Mouse (Mus musculus): ENCODE data around the gene Otop3.

The Otop3 gene

DNA sequence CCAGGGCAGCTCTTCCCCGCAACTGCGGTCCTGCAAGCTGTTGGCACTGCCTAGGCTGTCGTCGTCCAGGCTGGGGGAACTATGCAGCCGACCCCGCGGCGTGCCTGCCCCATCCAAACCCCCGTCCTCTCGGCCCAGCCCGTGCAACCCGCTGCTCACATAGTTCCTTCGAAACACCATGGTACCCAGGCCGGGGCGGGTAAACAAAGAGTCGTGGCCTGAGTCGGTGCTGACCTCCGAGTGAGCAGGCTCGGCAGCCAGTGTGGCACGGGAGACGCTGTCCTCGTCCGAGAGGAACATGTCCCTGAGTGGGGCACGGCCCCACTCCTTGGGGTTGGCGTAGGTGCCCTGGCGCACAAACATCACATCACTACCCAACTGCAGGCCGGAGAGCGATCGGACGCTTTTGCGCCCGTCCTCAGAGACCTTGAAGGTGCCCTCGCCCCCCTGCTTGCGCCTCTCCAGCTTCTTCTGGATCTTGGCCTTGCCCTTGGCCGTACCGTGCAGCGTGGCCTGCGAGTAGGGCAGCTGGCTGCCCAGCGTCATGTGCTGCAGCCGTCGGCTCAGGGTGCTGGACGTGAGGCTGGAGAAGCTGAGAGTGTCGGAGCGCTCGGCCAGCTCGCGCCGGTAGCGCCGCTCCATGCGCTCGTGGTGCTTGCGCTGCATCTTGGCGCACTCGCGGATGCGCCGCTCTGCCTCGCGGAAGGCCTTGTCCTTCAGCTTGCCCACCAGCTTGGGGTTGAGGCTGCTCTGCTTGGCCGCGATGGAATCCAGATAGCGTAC, 16.1 kb upstream of the Otop3 start:
- DNase-seq (ENCODE audit: low spot score in 2 of 2) = no peak

DNA sequence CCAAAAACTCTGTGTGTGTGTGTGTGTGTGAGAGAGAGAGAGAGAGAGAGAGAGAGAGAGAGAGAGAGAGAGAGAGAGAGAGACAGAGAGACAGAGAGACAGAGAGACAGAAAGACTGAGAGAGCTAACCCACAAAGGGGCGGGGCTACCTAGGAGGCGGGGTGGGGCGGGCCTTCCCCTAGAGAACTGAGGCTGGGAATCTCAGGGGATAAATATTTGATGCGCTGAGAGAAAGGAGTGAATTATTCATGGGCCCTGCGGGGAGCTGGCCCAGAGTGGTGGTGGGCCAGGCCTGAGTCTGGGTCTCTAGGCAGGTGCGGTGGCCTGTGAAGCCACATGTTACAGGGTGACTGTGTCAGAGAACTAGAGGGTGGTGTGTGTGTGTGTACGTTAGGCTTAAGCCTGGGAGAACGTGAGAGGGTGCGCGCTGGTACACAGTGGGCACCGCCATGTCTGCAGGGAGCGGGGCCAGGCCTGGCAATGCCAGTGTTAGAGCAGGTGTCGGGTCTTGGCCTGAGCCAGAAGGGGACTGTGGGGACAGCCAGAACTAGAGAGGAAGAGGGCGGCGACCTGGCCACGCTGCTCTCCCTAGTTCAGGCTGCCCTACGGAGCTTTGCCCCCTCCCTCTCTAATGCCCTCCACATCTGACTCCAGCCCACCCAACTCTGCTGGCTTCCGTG, 14.7 kb upstream of the Otop3 start:
- DNase-seq (ENCODE audit: low spot score in 2 of 2) = no peak

DNA sequence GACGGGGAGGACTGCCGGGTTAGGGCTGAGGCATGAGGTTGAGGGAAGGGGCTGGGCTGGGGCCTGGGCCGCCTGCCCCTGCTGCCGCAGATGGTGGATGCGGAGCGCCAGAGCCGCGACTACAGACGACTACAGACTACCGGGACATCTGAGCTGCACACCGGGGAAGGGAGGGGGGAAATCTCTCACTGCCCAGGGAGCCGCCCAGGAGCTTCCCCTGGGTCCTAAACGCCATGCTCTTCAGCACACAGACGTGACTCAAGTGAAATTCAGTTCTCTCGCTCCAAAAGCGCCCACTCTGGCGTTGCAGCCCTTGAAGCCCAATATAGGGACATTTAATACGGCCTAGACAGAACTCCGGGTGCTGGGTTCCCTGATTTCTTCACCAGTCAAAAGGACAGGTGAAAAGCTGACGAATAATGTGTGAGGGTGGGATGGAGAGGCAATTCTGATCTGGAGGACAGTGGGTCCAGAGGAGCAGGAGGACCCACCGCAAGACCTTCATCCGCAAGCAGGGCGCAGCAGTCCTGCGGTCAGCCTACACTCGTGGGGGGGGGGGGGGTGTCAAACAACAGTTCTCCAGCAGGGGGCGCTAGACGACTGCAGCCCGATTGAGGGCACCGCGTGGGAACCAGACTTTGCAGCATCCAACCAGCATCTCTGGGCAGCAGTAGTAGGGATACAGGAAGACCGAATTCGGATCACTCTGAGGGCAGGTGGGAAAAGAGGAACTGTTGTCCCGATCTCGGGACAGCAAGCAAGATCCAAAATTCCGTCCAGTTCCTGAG, 12.4 kb upstream of the Otop3 start, which contains the start of gene Ush1g:
Gene Ush1g (minus strand): TSS at position 136 of the 788 bp plus-strand sequence.
- DNase-seq (ENCODE audit: low spot score in 2 of 2) = peak; percentile 41 to 82

DNA sequence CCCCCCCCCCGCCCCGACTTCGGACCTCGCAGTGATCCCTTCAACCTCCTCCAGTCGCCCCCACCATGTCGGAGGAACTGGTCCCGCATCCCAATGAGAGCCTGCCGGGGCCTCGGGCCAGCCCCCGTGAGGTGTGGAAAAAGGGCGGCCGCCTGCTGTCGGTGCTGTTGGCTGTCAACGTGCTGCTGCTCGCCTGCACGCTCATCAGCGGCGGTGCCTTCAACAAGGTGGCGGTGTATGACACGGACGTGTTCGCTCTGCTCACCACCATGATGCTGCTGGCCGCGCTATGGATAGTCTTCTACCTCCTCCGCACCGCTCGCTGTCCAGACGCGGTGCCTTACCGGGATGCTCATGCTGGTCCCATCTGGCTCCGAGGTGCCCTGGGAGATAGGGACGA, 11.2 kb upstream of the Otop3 start:
- no peak for DNase-seq (ENCODE audit: low spot score in 2 of 2)

DNA sequence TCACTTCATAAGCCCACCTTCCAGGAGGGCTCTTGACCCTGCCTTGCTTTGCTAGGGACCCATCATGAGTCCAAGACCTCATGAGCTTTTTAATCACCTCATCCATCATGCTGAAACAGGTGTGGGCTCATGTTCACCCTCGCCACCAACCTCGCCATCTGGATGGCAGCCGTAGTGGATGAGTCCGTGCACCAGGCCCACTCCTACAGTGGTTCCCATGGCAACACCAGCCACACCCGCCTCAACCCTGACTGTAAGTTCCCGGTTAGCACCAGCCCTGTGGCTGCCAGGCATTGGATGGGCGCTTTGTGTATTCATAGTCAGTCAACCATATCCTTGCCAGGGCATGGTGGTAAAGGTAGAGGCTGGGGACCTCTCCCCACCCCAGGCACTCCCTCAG, 7.8 kb upstream of the Otop3 start:
- DNase-seq (ENCODE audit: low spot score in 2 of 2) = no peak

DNA sequence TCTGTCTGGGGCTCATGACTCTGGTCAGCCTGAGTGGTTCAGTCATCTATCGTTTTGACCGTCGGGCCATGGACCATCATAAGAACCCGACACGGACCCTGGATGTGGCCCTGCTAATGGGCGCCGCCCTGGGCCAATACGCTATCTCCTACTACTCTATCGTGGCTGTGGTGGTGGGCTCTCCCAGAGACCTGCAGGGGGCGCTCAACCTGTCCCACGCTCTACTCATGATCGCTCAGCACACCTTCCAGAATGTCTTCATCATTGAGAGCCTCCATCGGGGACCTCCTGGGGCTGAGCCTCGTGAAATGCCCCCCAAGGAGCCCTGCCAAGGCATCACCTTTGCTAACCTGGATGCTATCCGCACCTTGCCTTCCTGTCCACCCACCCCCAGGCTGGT, 5.2 kb upstream of the Otop3 start:
- DNase-seq (ENCODE audit: low spot score in 2 of 2) = no peak

DNA sequence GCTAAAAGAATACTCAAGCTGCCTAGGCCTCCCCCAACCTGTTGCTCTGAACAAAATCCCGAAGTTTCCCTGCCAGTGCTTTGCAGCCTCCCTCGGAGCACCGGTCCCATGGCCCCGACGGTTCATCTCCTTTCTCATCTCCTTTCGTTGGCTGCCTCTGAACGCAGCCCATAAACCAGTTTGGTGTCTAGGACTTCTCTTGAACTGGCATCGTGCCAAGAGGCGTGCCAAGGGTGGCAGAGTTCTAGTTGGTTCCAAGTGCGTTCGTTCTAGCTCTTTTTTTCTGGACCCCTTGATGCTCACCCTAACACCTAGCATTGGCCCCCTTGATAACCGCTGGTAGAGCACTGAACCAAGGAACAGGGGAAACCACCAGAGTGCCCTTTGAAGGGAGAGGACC, 692 bp downstream of the Otop3 start:
- no peak for DNase-seq (ENCODE audit: low spot score in 2 of 2)

DNA sequence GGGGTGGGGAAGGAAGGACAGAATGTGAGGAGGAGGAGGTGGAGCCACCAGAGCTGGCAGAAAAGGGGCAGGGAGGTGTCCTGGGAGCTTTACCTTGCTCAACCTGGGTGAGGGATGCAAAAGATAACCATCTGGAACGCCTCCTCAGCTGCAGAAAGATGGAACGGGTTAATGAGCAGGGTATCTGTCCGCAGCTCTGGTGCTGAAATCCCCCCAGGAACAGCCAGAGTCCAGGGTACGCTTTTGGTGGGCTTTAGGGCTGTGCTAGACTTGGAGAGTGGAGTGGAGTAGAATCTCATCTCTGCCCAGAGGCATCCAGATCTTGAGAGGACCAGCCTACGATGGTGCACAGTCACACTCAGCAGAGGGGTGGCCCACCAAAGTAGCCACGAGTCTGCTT, 1.6 kb downstream of the Otop3 start:
- DNase-seq (ENCODE audit: low spot score in 2 of 2) = no peak

DNA sequence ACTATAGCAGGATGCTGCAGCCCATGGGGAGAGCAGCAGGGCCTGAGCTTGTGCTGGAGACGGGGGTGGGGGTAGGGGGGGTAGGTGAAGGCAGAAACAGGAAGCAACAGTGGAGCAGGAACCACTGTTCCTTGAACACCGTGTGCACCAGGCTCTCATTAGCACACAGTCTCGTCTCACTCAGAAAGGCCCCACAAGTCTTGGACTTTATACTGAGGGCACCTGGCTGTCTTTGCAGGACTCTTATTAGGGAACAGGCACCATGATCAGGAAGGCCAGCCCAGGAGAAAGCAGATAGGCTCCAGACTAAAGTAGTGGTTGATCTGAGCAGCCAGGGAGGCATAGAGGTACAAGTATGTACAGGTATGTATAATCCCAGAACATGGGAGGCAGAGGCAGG, 2.8 kb downstream of the Otop3 start:
- DNase-seq (ENCODE audit: low spot score in 2 of 2) = no peak

DNA sequence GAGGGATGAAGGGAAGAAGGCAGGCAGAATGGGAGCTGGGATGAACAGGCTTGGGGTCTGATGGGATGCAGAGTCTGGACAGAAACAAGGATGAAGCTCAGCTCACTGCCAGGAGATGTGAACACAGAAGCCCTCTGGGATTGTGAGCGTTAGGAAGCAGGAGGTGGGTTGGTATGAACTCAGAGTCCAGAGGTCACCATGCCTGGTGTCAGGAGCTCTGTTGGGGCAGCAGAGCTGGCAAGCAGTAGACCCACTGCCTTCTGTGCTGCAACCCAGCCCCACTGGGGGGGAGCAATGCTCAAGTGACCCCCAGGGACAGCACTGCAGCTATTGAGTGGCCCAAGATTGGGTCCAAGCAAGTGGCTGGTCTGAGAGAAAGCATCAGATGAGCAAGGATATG, 3.3 kb downstream of the Otop3 start:
- no peak for DNase-seq (ENCODE audit: low spot score in 2 of 2)

DNA sequence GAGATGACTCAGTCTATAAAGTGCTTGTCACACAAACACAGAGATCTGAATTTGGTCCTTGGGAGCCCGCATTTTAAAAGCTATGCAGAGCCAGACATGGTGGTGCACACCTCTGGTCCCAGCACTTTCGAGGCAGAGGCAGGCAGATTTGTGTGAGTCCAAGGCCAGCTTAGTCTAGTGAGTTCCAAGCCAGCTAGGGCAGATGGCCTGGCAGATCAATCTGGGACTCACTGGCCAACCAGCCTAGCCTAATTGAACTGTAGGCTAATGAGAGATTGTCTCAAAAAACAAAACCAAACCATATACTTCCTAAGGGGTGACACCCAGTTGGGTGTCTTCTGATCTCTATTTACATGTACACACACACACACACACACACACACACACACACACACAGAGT, 6.7 kb downstream of the Otop3 start:
- no peak for DNase-seq (ENCODE audit: low spot score in 2 of 2)

DNA sequence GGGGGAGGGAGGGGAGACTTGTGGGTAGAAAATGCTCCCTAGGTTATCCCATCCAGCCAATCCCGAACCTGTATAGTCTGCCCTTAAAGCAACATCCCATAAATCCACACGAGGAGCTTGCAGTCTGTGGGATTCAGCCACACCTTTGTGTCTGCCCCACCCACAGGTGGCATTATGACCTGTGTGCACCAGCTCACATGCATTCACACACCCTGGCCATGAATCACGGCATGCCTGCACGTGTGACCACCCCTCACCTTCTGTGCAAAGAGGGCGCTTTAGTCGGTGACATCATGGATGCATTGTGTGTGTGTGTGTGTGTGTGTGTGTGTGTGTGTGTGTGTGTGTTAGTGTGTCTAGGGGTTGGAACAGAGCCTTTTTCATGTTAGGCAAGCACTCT, 7.3 kb downstream of the Otop3 start:
- no peak for DNase-seq (ENCODE audit: low spot score in 2 of 2)

DNA sequence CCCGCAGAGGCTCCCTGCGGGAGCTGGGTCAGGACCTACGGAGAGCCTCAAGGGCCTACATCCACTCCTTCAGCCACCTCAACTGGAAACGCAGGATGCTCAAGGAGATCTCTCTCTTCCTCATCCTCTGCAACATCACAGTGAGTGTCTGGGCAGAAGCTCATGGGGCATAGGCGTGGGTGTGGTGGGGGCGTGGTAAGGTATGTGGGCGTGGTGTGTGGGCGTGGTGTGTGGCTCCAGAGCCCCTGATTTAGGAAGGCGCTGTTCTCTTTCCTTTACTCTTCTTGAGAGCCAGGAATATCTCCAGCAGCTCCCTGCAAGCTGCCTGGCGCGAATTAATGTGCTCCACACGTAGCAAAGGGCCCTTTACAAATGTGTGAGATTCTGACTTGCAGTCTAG, 10.4 kb downstream of the Otop3 start:
- no peak for DNase-seq (ENCODE audit: low spot score in 2 of 2)

DNA sequence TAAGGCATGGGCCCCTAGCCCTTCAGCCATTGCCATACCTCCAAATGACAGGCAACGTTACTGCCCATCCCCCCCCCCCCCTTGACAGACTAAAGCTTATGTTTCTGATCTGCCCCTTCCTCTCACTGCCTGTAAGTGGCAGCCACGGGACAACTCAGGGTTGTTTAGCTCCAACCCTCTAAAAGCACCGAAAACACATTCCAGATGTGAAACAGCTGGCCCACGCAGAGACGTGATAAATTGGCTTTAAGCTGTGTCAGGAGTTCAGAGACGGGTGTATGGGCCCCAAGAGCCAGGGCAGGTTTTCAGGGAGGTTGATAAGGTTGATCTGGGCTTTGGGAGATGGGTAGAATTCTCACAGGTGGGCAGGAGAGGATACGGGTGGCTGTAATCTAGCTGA, 11.0 kb downstream of the Otop3 start:
- no peak for DNase-seq (ENCODE audit: low spot score in 2 of 2)

DNA sequence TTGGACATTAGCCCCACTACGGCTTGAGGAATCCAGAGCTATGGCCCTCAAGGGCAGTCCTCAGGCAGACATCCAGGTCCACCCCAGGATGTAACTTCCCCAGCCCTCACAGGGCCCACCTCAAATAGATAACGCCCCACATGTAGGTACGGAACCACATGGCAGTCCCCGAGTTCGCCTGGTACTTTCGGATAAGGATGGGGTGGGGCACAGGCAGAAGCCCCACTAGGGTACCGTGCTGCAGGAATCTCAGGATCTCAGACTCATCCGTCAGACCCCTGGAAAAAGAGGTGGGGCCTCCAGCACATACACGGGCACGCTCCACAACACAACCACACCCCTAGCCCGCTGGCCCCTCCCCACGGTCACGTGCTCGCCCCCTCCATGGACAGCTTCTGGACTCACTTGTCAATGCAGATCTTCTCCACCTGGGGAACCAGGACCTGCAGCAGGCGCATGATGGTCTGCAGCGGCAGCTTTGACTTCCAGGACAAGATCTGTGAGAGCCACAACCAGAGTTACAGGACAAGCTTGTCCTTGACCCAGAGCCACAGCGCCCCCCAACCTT, 14.2 kb downstream of the Otop3 start:
- DNase-seq (ENCODE audit: low spot score in 2 of 2) = no peak

DNA sequence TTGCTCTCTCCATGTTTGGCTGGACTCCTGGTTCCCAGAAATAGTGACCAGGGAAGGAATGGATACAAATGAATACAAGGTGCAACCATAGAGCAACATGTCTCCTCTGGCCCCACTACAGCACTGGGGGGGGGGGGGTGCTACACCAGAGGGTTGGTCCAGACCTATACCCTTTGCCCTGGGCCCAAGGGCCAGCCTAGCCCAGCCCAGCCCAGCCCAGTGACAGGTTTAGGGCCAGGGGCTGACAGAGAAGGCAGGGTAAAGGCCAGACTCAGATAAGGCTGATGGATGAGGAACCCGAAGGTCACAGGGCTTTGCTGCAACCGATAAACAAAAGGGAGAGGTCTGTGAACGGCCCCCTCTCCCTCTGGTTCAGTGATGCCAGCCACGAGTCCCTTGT, 15.4 kb downstream of the Otop3 start:
- no peak for DNase-seq (ENCODE audit: low spot score in 2 of 2)

DNA sequence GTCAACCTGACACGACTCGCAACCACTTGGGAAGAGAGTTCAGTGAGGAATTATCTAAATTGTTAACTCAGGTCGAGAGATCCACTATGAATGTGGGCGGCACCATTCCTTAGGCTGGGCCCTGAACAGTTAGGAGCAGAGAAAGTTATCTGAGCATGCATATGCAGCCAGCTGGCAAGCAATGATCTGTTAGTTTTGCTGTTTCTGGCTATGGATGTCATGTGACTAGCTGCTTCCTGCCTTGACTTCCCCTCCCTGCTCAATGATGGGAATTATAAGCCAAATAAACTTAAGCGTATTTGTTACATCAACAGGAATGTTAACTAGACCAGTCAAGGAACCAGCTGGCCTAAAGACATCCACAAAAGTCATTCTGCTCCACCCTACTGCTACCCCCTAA, 18.8 kb downstream of the Otop3 start:
- no peak for DNase-seq (ENCODE audit: low spot score in 2 of 2)

DNA sequence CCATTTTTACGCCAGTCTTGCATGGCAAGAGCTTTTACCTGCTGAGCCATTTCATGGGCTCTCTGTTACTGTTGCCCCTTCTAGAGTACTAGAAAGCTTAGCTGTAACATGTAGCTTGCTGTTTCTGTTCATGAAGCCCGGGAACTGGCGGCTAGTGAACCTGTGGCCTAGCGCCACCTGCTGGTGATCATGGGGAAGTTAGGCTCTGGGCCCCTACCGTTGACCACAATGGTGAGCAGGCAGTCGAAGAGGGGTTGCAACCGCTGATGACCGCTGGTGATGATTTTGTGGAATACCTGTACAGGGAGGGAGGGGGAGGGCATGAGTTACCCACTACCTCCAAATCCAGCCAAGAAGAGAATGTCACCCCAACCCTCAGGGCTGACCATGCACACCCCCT, 19.7 kb downstream of the Otop3 start:
- DNase-seq (ENCODE audit: low spot score in 2 of 2) = peak; percentile 51 to 84

DNA sequence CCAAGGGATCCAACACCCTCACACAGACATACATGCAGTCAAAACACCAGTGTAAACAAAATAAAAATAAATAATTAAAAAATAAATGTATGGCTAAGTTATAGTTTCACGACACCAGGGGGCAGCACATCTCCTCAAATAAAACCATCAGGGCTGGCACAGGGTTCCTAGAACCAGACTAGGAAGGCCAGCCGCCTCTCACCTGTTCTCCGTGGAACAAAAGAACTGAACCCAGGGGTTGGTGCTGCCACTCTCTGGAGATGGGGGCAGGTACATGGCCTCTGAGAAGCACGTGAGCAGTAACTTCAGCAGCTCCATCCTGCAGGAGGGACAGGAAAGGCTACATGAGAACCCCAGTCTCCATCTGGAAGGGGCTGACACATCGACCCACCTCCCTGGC, 23.9 kb downstream of the Otop3 start:
- DNase-seq (ENCODE audit: low spot score in 2 of 2) = peak; percentile 55 to 80

DNA sequence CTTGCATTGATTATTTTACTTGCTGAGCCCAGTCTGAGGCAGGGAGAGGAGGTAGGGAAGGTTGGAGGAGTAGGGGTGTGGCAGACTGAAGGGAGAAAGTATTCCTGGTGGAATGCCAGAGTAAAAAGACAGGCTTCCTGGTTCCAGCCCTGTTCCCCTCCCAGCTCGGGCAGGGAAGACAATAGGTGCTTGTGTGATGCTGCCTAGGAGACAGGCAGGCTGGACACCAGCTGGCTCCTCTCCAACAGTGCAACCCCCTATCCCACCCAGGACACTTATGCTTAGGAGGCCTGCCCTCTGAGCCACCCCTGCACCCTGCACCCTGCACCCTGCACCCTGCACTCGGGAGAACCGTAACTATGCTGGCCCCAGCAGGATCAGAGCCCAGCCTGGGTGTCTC, 24.8 kb downstream of the Otop3 start:
- DNase-seq (ENCODE audit: low spot score in 2 of 2) = no peak

DNA sequence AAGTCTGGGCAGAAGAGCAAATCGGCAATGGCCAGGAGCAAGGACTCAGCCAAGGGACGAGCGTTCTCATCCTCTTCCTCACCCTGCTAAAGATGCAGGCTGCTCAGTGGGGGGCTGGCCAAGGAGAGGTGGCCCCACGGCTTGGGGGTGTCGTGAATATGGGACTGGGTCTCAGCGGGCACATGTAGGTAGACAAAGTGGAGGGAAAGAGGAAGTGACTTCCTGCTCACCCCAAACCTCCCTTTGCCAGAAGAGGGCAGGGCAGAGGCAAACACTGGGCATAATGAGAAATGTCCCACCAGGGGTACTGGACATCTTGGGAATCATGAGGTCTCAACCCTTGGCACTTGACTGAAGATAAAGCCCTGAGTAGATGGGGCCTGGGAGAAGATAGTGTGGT, 25.2 kb downstream of the Otop3 start:
- DNase-seq (ENCODE audit: low spot score in 2 of 2) = no peak

DNA sequence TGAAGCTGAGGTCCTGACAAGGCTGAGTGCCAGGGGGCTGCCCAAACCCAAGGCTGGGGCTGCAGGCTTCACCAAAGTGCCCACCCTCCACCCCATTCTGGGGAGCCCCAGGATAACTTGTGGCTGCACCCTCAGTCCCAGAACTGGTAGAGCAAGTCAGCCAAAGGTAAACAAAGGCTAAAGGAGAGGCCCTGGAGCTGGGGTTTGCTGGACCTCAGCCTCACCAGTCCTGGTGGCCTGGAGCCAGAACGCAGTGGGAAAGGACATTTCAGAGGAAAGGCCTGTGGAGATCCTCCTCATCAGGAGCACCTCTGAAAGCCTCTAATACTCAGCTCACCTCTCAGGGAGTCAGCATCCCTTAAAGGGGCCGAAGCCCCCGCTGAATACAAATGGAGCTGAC, 29.6 kb downstream of the Otop3 start:
- no peak for DNase-seq (ENCODE audit: low spot score in 2 of 2)
